Mouse (Mus musculus) mature B cell (primary cell): ENCODE data around the gene Vamp1.

Source experiments
- in situ Hi-C: fragments of 300-500 bp; cut with MboI; formaldehyde crosslinking; loops from 2 replicates; pipeline ENCODE4 v1.14.3; 2019

The Vamp1 gene

DNA sequence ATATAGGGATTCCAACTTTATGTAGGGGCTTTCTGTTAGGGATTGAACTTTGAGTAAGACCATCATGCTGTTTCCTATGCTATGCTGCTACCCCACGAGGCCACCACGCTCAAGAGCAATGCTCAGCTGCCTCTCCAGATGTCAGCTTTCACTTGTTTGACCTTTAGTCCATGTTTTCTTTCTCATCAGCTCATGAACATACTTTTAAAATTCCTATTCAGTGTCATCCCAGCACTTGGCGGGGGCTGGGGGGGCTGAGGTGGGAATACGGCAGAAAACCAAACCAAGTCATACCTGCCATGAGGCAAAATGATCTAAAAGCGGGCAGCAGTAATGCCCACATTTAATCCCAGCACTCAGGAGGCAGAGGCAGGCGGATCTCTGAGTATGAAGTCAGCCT, 2.2 kb upstream of the Vamp1 start:
- in situ Hi-C loops, result no loop called here

DNA sequence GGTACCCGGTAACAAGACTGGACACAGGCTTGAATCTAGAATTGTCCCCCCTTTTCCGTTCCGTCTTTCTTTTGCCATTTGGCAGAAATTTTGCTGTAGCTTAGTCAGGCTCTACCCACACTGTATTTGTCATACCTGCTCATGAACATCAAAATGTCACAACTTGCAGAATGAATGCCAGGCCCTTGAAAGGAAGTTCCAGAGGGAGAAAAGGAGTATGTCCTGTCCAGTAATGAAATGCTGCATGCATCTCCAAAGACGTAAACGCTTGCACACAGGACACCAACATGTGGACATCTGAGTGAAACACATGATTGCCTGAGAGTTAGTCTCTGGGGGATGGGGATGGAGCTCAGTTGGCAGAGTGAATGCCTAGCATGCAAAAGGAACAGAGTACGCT, 1.6 kb upstream of the Vamp1 start:
- in situ Hi-C loops, result no loop called here

DNA sequence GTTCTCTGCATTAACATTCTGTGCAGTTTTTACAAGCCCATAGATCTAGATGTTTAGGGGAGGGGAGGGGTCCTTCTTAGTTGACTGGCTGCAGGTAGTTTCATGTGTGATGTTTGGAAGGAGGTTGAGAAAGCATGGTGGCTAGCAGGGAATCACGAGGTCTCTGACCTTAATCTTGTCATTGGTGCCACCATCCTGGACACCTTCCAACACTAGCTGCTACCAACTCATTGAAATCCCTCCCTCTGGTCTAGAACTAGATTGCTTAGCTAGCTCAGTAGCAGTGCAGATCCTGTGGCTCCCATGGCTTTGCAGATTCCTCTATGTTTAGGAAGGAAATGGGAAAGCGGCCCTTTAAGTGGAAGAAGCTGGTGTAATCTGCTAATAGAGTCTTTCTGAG, 1.5 kb downstream of the Vamp1 start:
- in situ Hi-C loops, result loop anchor here (5.0 kb wide), 1 partner anchor 55 kb away; no protein-coding TSS in a partner anchor

DNA sequence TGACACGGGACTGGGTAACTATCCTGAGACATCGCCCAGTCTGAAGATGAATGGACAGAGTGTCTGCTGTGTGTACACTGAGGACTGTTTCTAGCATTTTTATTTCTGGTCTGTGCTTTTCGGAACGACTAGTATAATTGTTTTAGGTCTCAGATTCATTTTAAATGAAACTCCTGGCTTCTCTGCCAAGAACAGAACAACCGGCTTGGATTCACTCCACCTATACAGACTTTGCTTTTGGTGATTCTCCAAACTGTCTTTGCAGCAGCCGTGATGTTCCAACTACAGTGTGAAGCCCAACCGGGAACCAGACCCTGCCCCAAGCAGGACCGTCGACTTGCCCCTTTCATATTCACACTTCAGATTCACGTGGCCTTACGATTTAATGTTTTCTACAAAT, 2.5 kb downstream of the Vamp1 start:
- in situ Hi-C loops, result loop anchor here (5.0 kb wide), 1 partner anchor 54 kb away; no protein-coding TSS in a partner anchor

DNA sequence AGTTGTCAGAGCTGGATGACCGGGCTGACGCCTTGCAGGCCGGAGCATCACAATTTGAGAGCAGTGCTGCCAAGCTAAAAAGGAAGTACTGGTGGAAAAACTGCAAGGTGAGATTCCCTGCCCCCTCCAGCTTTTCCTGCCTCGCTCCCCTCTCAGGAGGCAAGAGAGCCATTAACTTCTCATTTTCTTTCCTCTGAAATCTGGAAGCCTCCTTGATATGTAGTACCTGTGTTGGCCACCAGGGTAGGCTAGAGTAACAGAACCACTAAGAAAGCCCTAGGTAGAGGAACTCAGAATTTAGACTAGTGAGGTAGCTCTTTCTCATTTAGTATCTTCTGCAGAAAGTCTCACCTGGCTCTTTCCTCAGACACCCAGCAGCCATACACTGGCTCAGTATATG, 3.6 kb downstream of the Vamp1 start:
- in situ Hi-C loops, result loop anchor here (5.0 kb wide), 1 partner anchor 53 kb away; no protein-coding TSS in a partner anchor

DNA sequence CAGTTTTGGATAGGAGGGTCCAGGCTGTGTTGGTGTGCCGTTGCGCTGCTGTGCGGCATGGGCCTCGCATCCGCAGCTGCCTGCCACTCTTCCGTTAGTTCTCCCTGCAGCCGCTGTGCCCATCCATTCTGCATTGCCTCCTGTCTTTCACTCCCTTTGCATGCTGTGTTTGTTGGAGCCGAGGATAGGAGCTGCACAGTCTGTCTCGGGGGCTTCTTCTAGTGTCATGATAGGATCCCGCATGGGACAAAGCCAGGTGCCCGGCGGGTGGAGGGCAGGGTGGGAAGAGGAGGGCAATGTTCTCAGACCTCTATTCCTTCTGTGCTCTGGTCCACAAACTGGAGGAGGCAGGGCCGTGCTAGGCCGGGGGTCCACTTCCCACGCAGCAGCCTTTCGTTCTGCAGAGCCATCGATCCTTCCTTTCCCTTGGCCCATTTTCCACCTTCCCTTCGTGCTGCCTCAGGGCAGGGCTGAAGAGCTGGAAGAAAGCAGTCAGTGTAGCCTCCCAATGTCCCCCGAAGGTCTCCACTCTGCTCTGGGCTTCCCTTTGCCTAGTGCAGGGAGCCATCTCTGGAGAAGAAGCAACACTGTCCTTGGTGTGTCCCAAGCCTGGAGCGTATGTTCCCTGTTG, 5.9 kb downstream of the Vamp1 start:
- in situ Hi-C loops, result no loop called here

DNA sequence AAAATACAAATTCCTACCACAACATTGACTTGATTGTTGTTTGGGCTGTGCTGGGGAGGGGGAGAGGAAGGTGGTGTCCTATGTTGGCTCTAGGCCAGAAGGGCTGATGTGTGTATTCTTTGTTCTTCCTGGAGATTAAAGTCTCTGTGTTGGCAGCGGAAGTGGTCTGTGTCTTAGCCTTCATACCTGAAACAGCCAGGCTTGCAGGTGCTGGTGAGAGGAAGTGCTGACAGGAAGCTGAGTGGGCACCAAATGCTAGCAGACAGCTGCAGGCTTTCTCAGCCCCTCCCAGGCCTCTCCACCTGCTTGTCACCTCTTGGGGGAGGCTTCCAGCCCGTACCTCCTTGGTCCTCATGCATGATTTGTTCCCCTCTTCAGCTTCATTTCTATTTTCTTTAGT, 6.8 kb downstream of the Vamp1 start:
- in situ Hi-C loops, result no loop called here

DNA sequence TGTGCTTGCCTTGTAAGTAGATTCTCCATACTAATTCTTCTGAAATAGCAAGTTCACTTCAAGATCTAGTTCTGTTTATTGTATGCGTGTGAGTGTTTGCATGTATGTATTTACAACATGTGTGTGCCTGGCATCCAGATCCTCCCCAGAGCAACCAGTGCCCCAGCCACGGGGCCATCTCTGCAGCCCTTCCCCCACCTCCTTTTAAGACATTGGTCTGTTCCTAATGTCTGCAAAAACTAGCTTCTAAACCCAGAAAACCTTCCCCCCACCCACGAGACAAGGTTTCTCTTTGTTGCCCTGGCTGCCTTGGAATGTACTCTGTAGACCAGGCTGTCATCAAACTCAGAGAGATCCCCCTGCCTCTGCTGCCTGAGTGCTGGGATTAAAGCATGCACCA, 7.2 kb downstream of the Vamp1 start:
- in situ Hi-C loops, result no loop called here

DNA sequence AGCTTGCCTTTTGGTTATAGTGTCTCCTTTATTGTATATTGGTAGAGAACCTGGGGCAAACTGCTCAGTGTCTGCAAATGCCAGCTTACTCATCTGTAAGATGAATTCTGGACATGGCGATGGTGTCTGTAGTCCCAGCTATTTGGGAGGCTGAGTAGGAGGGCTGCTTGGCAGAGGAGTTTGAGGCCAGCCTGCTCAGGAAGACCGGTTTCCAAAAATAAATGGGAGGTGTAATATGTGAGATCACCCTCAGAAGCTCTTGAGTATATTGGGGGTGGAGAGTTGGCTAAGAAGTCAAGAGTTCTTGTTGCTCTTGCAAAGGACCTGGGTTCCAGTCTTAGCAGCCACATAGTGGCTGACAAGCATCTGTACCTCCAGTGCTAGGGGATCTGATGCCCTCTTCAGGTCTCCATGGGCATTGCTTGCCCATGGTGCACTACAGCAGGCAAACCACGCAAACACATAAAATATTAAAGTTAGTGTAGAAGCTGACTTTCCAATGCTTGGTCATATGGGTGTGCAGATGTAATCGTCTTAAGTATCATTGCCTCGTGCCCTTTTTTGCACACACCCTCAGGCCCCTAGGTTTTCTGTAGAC, 10.3 kb downstream of the Vamp1 start:
- in situ Hi-C loops, result no loop called here

DNA sequence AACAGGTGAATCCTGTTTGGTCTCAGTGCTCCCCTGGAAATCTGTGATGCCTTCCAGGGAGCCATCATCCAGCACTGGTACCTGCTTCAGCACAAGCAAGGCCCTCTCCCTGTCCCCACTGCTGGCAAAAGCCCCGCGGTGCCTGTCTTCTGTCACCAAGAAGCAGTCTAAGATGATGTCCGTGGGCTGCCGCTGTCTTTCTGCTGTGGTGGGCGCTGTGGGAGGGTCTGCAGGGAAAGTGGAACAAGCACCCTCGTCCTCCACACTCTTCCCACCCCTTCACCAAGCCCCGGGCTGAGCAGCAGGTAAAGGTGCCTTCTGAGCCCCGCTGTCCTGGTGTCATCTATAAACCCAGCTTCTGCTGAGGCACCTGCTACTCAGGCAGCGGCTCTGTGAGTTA, 15.2 kb downstream of the Vamp1 start:
- in situ Hi-C loops, result no loop called here

DNA sequence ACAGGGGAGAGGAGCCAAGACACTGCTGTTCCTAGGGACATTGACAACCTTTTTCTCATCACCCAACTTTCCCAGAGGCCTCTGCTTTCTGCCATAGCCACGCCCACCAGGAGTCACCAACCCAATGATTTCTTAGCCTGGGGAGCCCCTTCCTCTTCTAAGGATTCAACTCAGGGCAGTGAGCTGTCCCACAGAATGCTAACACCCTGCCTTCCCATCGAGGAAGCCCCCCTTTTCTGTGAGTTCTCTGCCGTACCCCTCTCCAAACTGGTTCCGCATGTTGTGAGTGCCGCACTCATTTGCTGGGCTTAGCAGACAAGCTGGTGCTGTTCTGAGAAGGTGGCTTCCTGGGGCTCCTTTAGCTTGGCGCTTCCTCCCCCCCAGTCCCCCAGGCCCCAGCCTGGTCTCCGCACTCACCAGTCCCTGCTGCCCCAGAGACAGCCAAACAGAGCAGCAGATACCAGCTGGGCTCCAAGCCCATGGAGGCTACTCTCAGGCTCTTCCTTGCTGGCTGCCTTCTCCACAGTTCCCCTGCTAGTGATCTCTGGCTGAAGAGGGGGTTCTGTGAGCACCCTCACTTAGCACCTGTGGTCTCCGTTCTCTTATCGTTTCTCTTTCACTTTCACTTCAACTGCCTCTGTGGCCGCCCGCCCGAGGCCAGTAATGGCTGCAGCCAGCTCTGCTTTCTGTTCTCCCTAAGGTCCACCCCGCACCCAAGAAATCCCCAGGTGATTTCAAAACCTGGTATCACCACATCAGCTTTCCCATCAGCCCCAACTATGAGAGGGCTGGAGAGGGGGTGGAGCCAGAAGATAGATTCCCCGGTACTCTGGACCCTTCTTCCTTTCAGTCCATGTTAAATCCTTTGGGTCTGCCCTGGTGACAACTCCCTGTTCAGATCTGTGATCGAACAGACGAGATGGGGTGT, 16.0 kb downstream of the Vamp1 start, which contains the start of gene Tapbpl:
Tapbpl (minus strand) TSS at position 744 of the 928 bp plus-strand sequence.
- in situ Hi-C loops, result no loop called here

DNA sequence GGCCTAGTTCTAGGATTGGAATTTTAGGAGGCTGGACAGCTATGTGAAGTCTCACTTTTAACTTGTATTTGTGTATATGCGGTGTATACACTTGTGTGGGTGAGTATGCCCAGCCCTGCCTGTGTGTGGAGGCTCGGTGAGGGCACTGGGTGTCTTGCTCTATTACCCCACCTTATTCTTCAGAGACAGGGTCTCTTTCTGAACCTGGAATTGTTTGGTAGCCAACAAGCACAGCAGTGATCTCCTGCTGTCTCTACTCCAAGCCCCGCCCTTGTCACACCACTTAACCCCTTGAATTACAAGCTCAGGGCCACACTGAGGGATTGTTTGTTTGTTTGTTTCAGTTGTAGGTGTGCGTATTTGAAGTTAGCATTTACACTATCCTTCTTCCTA, 16.7 kb downstream of the Vamp1 start:
- in situ Hi-C loops, result no loop called here

DNA sequence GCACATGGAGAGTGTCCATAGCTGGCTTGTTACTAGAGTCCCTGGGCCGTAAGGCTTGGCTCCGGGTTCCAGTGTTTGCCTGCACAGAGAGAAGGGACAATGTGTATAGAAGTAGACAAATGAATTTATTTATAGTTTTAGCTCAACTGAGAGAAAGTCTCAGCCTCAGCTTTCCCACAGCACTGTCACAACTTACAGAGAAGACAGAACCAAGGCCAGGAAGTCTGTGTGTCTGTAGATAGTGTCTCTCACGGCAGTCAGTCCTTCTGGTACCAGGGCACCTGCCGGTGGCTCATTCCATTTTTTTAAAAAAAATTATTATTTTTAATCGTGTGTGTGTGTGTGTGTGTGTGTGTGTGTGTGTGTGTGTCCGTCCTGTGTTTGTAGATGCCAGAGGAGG, 17.2 kb downstream of the Vamp1 start:
- in situ Hi-C loops, result no loop called here

DNA sequence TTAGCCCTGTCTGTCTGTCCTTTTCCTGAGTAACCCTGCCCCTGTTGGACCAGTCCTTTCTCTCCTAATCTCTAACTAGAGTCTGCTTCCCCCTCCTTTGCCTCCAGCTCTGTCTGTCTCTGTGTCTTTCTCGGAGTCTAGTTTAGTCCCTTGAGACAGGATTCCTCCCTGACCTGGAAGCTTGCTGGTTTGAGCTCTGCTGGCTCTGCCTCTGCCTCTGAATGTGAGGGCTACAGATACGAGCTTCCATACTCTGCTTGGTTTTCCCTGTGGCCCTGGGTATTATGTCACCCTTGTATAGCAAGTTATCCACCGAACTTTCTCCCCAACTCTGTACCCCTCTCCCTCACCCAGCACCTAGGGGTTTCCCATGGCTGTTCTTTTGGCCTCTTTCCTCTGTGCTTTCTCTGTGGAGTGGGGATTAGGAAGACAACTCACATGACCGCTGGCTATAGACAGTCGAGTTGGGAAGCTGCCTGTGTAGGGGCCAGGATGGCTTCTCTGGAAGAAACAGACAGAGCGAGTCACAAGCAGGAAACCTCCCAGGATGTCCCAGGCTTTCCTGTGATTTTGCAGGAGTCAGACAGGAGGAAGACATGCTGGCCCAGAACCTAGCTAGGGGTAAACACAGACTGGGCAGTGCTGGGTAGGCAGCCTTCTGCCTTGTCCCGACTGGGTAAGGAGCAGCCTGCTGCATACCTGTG, 18.6 kb downstream of the Vamp1 start:
- in situ Hi-C loops, result no loop called here

DNA sequence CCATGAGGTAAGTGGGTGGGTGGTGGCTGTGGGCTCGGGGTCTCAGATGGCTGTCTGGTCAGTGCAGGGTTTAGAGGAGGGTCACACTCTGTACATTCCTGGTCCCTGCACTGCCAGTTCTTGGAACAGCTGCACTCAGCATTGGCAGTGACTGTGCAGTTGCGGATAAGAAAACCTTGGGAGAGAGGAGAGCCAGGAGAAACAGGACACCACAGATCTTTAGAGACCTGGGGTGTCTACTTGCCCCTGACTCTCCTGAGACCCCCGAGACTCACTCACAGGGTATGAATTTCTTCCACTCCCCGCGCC, 19.1 kb downstream of the Vamp1 start:
- in situ Hi-C loops, result no loop called here

DNA sequence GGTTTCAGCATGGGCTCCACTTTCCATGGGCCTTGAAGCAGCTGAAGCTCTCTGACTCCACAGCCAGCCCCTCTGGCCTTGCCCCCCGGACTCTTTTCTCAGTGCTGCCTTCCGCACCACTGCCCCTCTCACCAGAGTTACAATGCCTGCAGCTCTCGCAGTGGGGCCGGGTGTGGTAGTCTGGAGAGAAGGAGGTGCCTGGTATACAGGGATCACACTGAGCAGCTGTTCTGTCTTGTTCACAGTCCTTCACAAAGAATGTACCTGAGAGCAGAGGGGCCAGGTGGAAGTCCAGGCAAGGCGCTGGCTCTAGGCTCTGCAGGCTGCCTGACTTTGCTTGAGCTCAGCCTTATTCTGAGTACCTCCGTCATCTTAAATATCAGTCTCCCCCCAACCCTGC, 21.0 kb downstream of the Vamp1 start:
- in situ Hi-C loops, result no loop called here

DNA sequence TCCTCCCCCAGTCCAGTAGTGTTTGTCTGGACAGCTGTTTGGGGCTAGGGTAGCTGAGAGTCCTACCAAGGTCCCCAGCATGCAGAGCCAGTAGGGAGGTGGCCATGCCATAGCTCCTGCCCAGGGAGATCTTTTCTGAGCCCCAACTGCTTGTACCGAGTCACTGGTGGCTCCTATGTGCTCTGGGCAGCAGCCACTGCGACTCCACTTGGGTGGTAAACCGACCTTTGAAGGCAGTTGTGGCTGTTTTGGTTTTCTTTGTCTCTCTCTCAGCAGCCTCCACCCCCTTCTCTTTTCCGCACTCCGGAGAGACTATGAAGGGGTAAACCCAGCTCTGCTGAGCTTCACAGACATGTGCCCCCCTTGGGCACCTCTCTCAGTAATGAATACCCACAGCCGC, 21.4 kb downstream of the Vamp1 start, which contains the start of gene Cd27:
Cd27 (minus strand) TSS at position 229 of the 400 bp plus-strand sequence.
- in situ Hi-C loops, result no loop called here

DNA sequence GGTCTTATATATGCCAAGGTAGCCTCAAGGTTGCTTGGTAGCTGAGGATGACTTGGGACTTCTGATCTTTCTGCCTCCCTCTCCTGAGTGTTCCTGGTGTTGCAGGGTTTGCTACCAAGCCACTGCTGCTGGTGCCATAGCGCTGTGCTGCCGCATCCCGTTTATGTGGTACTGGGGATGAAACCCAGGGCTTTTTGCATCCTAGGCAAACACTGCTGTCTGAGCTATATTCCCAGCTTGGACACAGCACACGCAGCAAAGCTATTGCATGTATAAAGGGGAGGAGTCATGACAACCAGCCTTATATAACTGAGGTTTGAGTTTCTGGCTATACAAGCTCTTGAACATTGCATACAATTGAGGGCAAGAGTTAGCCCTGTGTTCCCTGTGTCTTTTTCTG, 22.1 kb downstream of the Vamp1 start:
- in situ Hi-C loops, result no loop called here

DNA sequence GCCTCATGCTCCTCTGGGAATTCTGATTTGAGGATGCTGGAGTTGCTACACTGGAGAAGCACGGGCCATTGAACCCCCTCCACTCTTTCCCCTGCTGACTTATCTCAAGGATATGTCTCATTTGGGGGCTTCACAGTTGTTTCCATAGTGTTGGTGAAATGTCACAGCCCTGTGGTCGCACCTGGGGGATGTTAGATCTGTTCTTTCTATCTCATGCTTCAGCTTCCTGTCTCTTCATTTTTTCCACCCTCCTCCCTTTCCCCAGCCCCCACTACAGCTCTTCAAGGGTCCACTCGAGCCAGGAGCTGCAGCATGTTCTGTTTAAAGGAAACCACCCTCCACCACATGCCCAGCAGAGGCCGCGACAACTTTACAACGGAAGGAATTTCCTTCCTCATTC, 23.0 kb downstream of the Vamp1 start:
- in situ Hi-C loops, result no loop called here

DNA sequence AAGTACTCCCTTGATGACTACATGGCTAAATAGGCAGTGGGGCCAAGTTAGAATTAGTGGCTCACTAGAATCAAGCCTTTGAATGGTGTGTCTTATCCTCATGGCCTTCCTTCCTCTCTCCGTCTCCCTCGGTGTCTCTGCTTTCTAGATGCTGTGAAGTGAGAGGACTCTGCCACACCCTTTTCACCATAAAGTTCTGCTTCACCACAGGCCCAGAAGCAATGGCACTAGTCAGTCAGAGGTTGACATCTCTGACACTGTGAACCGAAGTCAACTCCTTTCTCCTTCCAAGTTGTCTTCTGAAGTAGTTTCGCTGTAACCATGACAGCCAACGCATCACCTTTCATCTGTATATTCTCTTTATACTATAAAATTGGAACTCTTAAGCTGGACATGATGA, 24.2 kb downstream of the Vamp1 start:
- in situ Hi-C loops, result no loop called here

DNA sequence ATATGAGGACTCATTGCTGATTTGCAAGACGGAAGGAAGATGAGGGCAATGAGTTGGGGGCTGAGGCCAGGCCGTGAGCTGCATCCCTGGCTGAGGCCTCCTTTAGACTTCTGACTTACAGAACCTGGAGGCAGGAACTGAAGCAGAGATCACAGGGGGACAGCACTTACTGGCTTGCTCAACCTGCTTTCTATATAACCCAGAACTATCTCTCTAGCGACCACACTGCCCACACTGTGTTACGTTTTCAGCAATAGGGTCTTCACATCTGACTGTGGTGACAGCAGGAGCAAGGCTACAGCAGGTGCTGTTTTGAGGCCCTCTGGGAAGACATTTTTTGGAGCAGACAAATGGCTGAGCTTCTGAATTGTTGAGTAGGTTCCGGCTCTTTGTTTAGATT, 25.3 kb downstream of the Vamp1 start:
- in situ Hi-C loops, result no loop called here

DNA sequence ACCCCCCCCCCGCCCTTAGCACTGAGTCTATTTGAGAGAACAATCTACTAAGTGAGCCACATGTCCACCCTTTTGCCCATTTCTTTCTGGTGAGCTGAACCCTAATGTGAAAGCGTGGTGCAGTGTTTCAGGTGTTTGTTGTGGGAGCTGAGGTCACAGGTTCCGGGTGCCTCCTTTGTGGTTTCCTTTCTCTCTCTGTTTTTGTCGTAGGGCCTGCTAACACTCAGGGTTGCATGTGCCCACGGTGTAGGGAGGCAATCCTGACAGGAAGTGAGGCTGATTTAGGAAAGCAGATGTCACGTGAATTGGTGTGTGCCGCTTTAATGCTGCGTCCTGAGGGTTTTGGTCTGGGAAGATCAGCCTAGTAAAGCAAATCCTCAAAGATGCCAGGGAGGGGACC, 26.2 kb downstream of the Vamp1 start:
- in situ Hi-C loops, result no loop called here
